Mouse (Mus musculus): ENCODE measurements around the gene Olfr1008. TPM values are rescaled to one million over a fixed set of nuclear protein-coding genes. Genes with fewer than 3 reads are reported as not detected.
"Not testable (repeated sequence)": the region's sequence is repeated elsewhere in the genome, so short reads cannot be mapped to it uniquely, and the experiment has no call there.

The Olfr1008 gene
- polyA plus RNA-seq (2016; fragmentation: Nextera tagmentation; extraction: Ambion mirVana): not detected in 2 replicates

GRCm38 (mm10) chr2:85689131-85689530 is at the start of gene Olfr1008:
TSS of gene Olfr1008 (plus strand) at chr2:85689431.
- DNase-seq (ENCODE audit: low spot score): no peak
- Histone ChIP-seq H3K4me1 (no peaks in the 10 kb centered on the region), H3K27me3 (ENCODE audit: insufficient read depth, poor library complexity, severe bottlenecking) (no peaks in the 10 kb centered on the region)

GRCm38 (mm10) chr2:85650604-85651003 is 38.6 kb upstream of the Olfr1008 start, which contains the start of gene Olfr1002:
TSS of gene Olfr1002 (minus strand) at chr2:85650704.
- no peak for DNase-seq (ENCODE audit: low spot score)
- Histone ChIP-seq H3K36me3 (no peaks in the 10 kb centered on the region), H3K27ac (no peak within 1 kb of the TSS), H3K27me3 (ENCODE audit: insufficient read depth, poor library complexity, severe bottlenecking) (no peaks in the 10 kb centered on the region), H3K4me3 (no peak within 1 kb of the TSS), H3K9me3 (no peaks in the 10 kb centered on the region), H3K4me1 (no peaks in the 10 kb centered on the region)
- WGBS: 96% methylated on average over 1 of the region's 1 CpGs

More at GRCm38 (mm10) chr2:85689131-85689530, at the start of gene Olfr1008:
- H3K36me3 ChIP-seq: no peaks in the 10 kb centered on the region
- no peak within 1 kb of the TSS for H3K4me3 ChIP-seq
- no peak within 1 kb of the TSS for H3K27ac ChIP-seq
- 0 out of 2 replicates have a peak, but pooled peaks cover 3% of the 10 kb centered on the region for H3K9me3 ChIP-seq

DNA sequence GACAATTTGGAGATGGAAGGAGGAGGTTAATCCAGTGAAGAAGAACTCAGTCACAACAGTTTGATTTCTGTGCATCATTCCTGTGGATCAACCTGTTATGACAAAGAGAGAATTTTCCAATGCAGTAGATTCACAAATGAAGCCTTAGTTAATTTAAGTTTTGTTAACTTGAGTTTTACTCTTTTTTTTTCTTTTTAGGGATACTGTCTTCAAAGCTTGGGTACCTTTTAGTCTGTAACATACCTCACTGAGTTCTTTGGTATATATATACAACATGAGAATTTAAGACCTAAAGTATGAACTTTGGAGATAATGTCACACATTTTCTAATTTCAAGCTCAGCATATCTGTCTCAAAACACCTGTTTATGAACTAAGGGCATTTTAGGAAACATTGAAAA is 24.9 kb upstream of the Olfr1008 start, which contains the start of gene Olfr154:
Gene Olfr154, minus strand, starts transcription at position 101 of the 400 bp plus-strand sequence.
- not testable (repeated sequence) for H3K4me1 ChIP-seq; H3K36me3 ChIP-seq; H3K9me3 ChIP-seq; H3K27me3 ChIP-seq (ENCODE audit: insufficient read depth, poor library complexity, severe bottlenecking); H3K4me3 ChIP-seq; DNase-seq (ENCODE audit: low spot score); H3K27ac ChIP-seq

GRCm38 (mm10) chr2:85678667-85679066 is 10.6 kb upstream of the Olfr1008 start, which contains the start of gene Olfr1006:
TSS of gene Olfr1006 (minus strand) at chr2:85678767.
- no peaks in the 10 kb centered on the region for H3K4me1 ChIP-seq
- H3K27me3 ChIP-seq (ENCODE audit: insufficient read depth, poor library complexity, severe bottlenecking): no peaks in the 10 kb centered on the region
- no peak within 1 kb of the TSS for H3K4me3 ChIP-seq
- no peaks in the 10 kb centered on the region for H3K36me3 ChIP-seq
- H3K27ac ChIP-seq: no peak within 1 kb of the TSS
- no peaks in the 10 kb centered on the region for H3K9me3 ChIP-seq
- DNase-seq (ENCODE audit: low spot score): no peak

- 74% methylated on average over 2 of the region's 2 CpGs for WGBS
- H3K4me1 ChIP-seq; H3K27me3 ChIP-seq (ENCODE audit: insufficient read depth, poor library complexity, severe bottlenecking); DNase-seq (ENCODE audit: low spot score); H3K27ac ChIP-seq; H3K4me3 ChIP-seq; H3K36me3 ChIP-seq; H3K9me3 ChIP-seq: not testable (repeated sequence)
Measured at GRCm38 (mm10) chr2:85710680-85711079, 21.4 kb downstream of the Olfr1008 start.

- WGBS: 35% methylated on average over 1 of the region's 1 CpGs
- DNase-seq (ENCODE audit: low spot score): no peak
- no peaks in the 10 kb centered on the region for H3K4me1 ChIP-seq
Measured at GRCm38 (mm10) chr2:85711159-85711558, 21.9 kb downstream of the Olfr1008 start.

DNA sequence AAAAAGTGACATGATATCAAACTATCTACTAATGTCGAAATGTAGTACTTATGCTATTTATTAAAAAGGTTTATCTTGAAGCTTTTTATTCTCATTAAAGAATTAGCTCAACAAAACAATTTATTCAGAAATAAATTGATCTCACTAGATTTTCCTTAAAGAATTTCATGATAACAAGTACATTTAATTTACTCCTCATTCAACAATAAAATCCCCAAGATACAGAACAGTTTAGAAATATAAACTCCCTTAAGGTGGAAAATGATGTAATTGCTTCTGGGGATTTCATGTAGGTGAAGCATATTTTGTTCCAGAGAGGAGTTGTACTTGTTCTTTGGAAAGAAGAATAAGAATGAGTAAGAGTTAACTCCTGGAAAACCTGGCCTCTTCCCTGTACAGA is 25.9 kb downstream of the Olfr1008 start, which contains the start of gene Olfr1009:
Gene Olfr1009, plus strand, starts transcription at position 301 of the 400 bp plus-strand sequence.
- H3K27me3 ChIP-seq (ENCODE audit: insufficient read depth, poor library complexity, severe bottlenecking): no peaks in the 10 kb centered on the region
- H3K4me3 ChIP-seq: no peak within 1 kb of the TSS
- 70% methylated on average over 1 of the region's 1 CpGs for WGBS
- H3K27ac ChIP-seq: no peak within 1 kb of the TSS
- DNase-seq (ENCODE audit: low spot score): no peak
- H3K9me3 ChIP-seq: no peaks in the 10 kb centered on the region
- no peaks in the 10 kb centered on the region for H3K4me1 ChIP-seq
- H3K36me3 ChIP-seq: no peaks in the 10 kb centered on the region

More at GRCm38 (mm10) chr2:85711159-85711558, 21.9 kb downstream of the Olfr1008 start:
- no peak overlapping the region for H3K27ac ChIP-seq
- no peak overlapping the region for H3K4me3 ChIP-seq
- no peaks in the 10 kb centered on the region for H3K36me3 ChIP-seq
- H3K9me3 ChIP-seq: no peaks in the 10 kb centered on the region
- no peaks in the 10 kb centered on the region for H3K27me3 ChIP-seq (ENCODE audit: insufficient read depth, poor library complexity, severe bottlenecking)

DNA sequence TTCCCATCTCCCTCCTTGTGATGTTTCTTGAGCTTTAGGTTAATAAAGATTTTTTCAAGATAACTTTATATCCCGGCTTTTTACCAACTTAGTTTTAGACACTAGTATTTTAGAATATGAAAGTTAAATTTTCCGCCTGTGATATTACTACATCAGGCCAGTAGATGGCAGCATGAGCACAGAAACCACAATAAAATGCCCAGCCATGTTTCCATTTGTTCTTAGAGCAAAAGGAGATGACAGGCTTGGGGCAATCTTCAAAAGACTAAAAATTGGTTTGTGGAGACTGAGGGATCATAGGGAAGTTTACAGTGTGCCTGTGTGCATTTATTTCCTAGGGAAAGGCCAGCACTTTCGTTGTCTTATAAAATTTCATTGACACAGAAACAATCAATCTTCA is 36.6 kb downstream of the Olfr1008 start:
- Histone ChIP-seq H3K4me1 (no peaks in the 10 kb centered on the region), H3K4me3 (no peak overlapping the region), H3K27ac (no peak overlapping the region), H3K36me3 (no peaks in the 10 kb centered on the region), H3K27me3 (ENCODE audit: insufficient read depth, poor library complexity, severe bottlenecking) (no peaks in the 10 kb centered on the region), H3K9me3 (no peaks in the 10 kb centered on the region)
- WGBS: 17% methylated on average over 3 of the region's 3 CpGs
- DNase-seq (ENCODE audit: low spot score): no peak

Other genes with a start within 250 kb of the Olfr1008 start
- gene Olfr995, start 245.8 kb upstream of the Olfr1008 start, polyA plus RNA-seq (2016; fragmentation: Nextera tagmentation; extraction: Ambion mirVana): not detected in 2 replicates
- not detected in 2 replicates for gene 4833423E24Rik, start 170.4 kb upstream of the Olfr1008 start, polyA plus RNA-seq (2016; fragmentation: Nextera tagmentation; extraction: Ambion mirVana)
- gene Olfr996, start 110.2 kb upstream of the Olfr1008 start, polyA plus RNA-seq (2016; fragmentation: Nextera tagmentation; extraction: Ambion mirVana): not detected in 2 replicates
- gene Olfr998, start 100.5 kb upstream of the Olfr1008 start, polyA plus RNA-seq (2016; fragmentation: Nextera tagmentation; extraction: Ambion mirVana): not detected in 2 replicates
- not detected in 2 replicates for gene Olfr1000, start 77.5 kb upstream of the Olfr1008 start, polyA plus RNA-seq (2016; fragmentation: Nextera tagmentation; extraction: Ambion mirVana)
- not detected in 2 replicates for gene Olfr1002, start 38.7 kb upstream of the Olfr1008 start, polyA plus RNA-seq (2016; fragmentation: Nextera tagmentation; extraction: Ambion mirVana)
- gene Olfr154, start 25.0 kb upstream of the Olfr1008 start, polyA plus RNA-seq (2016; fragmentation: Nextera tagmentation; extraction: Ambion mirVana): not detected in 2 replicates
- gene Olfr1006, start 10.7 kb upstream of the Olfr1008 start, polyA plus RNA-seq (2016; fragmentation: Nextera tagmentation; extraction: Ambion mirVana): not detected in 2 replicates
- not detected in 2 replicates for gene Olfr1009, start 26.0 kb downstream of the Olfr1008 start, polyA plus RNA-seq (2016; fragmentation: Nextera tagmentation; extraction: Ambion mirVana)
- not detected in 2 replicates for gene Olfr1012, start 73.3 kb downstream of the Olfr1008 start, polyA plus RNA-seq (2016; fragmentation: Nextera tagmentation; extraction: Ambion mirVana)
- not detected in 2 replicates for gene Olfr1013, start 77.7 kb downstream of the Olfr1008 start, polyA plus RNA-seq (2016; fragmentation: Nextera tagmentation; extraction: Ambion mirVana)
- gene Olfr1014, start 83.3 kb downstream of the Olfr1008 start, polyA plus RNA-seq (2016; fragmentation: Nextera tagmentation; extraction: Ambion mirVana): not detected in 2 replicates
- not detected in 2 replicates for gene Olfr1015, start 92.6 kb downstream of the Olfr1008 start, polyA plus RNA-seq (2016; fragmentation: Nextera tagmentation; extraction: Ambion mirVana)
- gene Olfr1016, start 113.1 kb downstream of the Olfr1008 start, polyA plus RNA-seq (2016; fragmentation: Nextera tagmentation; extraction: Ambion mirVana): not detected in 2 replicates
- gene Olfr1018, start 129.0 kb downstream of the Olfr1008 start, polyA plus RNA-seq (2016; fragmentation: Nextera tagmentation; extraction: Ambion mirVana): not detected in 2 replicates
- gene Olfr1019, start 156.1 kb downstream of the Olfr1008 start, polyA plus RNA-seq (2016; fragmentation: Nextera tagmentation; extraction: Ambion mirVana): not detected in 2 replicates
- not detected in 2 replicates for gene Olfr1020, start 157.6 kb downstream of the Olfr1008 start, polyA plus RNA-seq (2016; fragmentation: Nextera tagmentation; extraction: Ambion mirVana)
- not detected in 2 replicates for gene Olfr1022, start 179.2 kb downstream of the Olfr1008 start, polyA plus RNA-seq (2016; fragmentation: Nextera tagmentation; extraction: Ambion mirVana)
- gene Olfr1023, start 196.2 kb downstream of the Olfr1008 start, polyA plus RNA-seq (2016; fragmentation: Nextera tagmentation; extraction: Ambion mirVana): not detected in 2 replicates
- gene Olfr1024, start 215.6 kb downstream of the Olfr1008 start, polyA plus RNA-seq (2016; fragmentation: Nextera tagmentation; extraction: Ambion mirVana): not detected in 2 replicates
- gene Olfr1025-ps1, start 225.8 kb downstream of the Olfr1008 start, polyA plus RNA-seq (2016; fragmentation: Nextera tagmentation; extraction: Ambion mirVana): not detected in 2 replicates
- gene Olfr1026, start 232.1 kb downstream of the Olfr1008 start, polyA plus RNA-seq (2016; fragmentation: Nextera tagmentation; extraction: Ambion mirVana): not detected in 2 replicates

Measured in heart, embryonic 10.5 days (tissue).